Mouse (Mus musculus) c-Kit-positive CD71-negative TER-119-negative erythroid progenitor cells, embryonic 14.5 days (primary cell): ENCODE measurements around the gene Cdca7l.
"Not testable (repeated sequence)": the region's sequence is repeated elsewhere in the genome, so short reads cannot be mapped to it uniquely, and the experiment has no call there.

Source experiments
- DNase-seq: peaks from one replicate; pipeline ENCODE4 v3.0.0-alpha.2; 2013; ENCODE audit warnings: low read depth

The Cdca7l gene

GRCm38 (mm10) chr12:117803989-117804388 lies at the start of gene Cdca7l:
TSS of gene Cdca7l (plus strand) at chr12:117804289.
- not testable (repeated sequence) for DNase-seq

DNA sequence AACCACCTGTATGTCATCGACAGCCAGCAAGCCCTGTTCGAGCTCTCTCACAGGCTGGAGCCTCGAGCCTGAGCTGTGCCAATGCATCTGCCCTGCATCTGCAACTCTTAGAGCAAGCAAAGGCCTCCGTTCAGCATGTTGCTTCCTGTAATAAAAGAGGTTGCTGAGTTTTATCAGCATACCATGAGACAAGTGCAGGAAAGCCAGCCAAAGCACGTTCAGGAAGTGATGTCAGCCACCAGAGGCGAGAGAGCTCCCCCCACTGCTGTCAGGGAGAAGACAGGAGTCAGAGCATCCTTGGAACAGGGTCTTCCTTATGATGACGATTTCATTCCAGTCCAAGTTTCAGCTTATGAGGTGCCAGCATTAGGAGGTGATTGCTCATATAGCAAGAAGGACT lies 48.1 kb upstream of the Cdca7l start:
- DNase-seq: no peak

DNA sequence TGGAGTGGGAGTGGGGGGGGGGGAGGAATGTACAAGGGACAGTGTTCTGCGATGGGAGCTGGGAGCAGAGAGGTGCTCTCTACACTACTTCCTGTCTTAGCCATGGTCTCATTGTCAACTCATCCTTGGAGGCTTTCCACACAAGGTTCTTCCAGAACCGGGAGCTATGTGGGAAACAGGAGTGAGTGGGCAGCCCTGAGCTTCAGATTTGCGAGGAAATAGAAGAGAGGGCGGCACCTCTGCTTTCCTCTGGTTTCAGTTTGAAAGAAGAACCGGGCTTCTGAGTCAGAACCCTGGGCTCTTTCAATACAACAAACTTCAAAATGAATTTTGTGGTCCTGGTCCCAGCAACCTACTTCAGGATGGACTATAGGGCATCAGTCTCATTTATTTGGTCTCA lies 43.7 kb upstream of the Cdca7l start:
- no peak for DNase-seq

DNA sequence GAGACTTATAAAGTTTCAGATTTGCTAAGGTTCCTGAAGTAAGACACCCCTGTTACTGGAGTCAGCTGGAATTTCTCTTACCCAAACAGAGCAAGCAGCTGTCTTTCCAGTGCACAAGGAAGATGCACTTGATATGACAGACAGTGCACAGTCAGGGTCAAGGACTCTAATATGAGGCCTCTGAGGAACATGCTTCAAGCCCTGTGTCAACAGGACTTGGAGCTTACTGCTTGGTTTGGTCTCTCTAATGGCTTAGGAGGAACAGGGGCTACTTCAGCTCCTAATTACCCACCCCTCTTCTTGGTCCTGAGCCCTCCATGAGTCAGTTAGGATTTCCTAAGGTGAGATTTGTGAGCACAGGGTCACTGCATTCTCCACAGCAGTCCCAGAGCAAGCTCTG lies 43.2 kb upstream of the Cdca7l start:
- DNase-seq: no peak

DNA sequence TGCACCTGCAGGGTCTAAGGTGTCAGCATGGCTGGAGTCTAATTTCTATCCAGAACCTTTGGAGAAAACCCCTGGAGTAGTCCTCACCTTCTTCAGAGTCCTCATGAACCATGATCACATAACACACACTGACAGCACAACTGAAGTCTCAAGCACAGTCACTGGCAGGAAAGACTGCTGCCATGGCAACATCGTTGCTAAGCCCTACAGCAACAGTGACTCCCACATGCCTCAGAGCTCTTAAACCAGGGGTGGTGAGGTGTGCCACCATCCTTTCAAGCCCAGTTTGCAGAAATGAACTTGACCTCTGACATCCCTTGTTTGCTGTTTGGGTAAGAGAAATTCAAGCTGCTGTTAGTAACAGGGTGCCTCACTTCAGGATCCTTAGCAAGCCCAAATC lies 42.4 kb upstream of the Cdca7l start:
- DNase-seq: no peak

GRCm38 (mm10) chr12:117763247-117763646 lies 40.8 kb upstream of the Cdca7l start:
- DNase-seq: no peak

DNA sequence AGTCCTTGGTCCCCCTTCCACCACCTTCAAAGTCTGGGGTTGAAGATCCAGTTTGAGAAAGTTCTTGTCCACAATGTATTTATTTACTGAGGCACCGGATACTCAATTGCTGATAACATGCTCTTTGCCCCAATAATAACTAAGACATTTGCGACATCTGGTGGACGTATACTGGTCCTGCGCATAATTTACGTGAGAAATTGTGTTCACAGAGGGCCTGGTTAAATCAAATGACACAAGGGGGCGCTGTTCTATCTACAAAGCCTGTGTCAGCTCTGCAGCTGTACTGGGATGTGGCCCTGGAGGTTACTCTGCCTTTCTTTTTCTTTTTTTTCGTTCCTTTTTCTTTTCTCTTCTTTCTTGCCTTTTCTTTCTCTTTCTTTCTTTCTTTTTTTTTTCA lies 39.2 kb upstream of the Cdca7l start:
- peak; percentile 92 for DNase-seq

DNA sequence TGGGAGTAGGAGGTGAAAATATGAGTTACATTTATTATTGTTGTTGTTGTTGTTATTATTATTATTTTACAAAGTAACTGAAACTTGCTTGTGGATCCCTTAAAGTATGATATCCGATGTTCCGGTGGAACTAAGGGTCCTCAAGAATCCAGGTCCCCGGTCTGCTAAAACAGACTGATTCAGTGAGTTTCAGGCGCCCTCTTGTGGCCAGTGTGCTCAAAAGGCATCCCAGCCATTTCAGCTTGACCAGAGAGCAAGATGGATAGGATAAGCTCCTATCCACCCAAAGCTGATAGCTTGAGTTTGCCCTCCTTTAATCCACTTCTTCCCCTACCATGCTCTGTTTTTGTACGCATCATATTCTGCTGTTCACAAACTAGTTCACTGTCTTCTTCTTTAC lies 35.0 kb upstream of the Cdca7l start:
- DNase-seq: peak; percentile 45

GRCm38 (mm10) chr12:117770211-117770610 lies 33.9 kb upstream of the Cdca7l start:
- no peak for DNase-seq

DNA sequence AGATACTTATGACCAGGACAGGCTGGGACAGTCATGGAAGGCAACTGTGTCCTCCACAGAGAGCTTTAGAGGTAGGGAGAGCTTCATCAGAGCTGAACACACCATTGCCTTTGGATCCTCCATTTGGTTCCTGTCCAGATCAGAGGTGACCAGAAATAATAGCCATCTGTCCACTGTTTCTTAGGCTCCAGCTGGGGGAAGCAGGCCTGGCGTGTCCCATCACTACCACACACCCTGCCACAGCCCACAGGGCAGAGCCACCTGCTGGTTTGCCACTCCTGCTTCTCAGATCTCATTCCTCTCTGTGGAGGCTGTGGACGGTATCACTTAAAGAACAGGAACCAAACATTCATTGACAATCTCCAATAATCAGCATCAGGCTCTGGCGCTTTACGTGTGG lies 32.9 kb upstream of the Cdca7l start:
- DNase-seq: no peak

DNA sequence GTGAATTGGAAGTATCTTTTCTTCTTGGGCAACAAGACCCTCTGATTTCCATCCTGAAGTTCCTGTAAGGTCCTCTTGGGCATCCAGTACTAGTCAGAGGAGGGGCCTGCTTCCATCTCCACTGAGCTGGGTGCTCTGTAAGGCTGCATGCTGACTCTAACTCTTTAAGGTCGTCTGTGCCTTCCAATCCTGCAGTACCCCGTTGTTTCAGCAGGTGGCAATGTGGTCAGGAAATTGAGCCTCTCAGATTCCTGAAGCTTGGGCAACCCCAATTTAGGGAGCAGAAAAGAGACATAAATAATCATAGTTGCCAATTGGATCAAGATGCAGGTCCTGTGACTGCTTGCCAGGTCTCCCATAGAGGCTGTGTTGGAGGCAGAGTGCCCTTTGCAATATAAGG lies 31.5 kb upstream of the Cdca7l start:
- DNase-seq: peak; percentile 43

DNA sequence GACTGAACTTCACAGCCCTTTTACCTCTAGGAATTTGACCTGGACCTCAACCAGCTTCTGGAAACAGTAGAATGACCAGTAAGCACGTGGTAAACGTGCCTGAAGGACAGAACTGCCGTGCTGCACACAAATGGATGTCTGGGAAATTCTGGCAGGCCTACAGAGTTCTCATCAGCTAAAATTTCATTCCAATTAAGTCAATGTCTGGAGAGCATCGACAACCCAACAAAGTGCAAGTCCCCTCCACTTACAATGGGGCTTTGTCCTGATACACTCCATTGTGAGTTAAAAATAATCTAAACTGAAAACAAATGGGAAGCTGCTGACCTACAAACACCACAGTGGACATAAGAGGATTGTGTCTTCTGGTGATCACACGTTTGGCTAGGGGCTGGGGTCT lies 27.2 kb upstream of the Cdca7l start:
- DNase-seq: no peak

- no peak for DNase-seq
Observed at GRCm38 (mm10) chr12:117781360-117781759, 22.7 kb upstream of the Cdca7l start.

DNA sequence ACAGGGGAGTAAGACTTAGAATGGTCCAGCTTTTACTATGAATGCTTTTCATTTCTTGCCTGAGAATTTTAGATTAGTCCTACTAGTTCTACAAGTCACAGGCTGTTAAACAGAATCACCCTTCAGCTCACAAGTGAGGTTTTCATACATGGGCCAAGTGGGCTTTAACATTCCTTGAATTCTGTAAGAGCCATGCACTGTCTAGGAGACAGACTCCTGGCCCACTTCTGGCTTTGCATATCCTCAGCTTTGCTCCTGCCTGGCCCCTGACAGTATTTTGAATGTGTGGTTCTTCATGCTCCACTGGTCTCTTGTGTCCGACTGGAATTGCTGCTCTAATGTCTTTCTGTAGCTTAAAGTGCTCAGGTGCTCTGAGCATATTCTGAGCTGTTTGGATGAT lies 20.7 kb upstream of the Cdca7l start:
- no peak for DNase-seq

DNA sequence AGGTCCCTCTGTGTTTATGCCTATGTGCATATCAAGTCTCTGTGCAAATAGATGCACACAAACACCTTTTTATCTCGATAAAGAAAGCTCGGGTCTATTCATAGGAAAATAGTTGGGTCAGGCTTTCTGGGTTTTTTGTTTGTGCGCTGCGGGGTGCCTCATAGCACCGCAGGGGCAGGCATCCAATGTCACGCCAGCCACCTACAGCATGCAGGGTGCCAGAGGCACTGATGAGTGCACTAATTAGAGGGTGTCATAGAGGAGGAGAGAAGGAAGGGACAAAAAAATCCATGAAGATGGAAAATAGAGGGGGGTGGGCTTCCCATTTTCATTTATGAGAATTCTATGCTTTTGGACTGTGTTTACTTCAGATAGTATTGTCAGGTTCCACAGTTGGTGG lies 17.5 kb upstream of the Cdca7l start:
- no peak for DNase-seq

DNA sequence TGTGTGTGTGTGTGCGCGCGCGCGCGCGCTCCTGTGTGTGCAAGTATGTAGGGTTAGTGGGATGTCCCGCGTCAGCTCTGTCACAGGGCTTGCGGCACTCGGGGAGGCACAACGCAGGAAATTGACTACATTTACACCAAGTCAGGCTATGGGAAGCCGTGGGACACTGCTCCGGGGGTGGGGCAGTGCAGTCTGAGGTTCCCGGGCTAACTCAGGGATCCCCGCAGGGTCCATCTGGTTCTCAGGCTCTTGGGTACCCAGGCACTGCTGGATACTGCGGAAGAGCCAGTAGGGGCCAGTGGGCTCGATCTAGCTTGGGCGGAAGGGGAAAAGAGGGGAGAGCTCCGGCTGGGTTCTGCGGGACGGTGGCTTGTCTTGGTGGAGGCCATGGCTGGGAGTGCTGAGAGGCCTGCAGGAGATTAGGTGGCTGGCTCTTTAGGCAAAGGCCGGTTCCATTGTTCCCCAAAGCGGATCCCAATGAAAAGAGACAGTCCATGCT lies 15.5 kb upstream of the Cdca7l start:
- DNase-seq: no peak

GRCm38 (mm10) chr12:117789017-117789416 lies 15.1 kb upstream of the Cdca7l start:
- DNase-seq: no peak

DNA sequence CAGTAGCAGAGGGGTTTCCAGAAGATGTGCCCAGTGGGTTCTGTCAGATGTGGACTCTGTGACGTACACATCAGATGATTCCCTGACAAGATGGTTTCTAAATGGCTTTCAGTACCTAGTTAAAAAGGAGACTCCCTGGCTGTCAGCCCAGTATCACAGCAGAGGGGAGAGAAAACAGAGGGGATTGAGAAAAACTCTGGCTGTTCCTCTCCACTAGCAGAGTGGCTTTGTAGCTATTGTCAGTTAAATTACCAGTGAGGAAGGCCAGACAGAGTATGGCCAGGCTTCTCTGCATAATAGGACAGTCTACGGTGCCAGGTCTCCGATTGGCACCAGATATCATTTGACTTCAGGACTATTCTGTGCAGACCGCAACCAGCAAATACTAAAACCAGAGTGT lies 8.8 kb upstream of the Cdca7l start:
- DNase-seq: no peak

GRCm38 (mm10) chr12:117805576-117805975 lies 1.5 kb downstream of the Cdca7l start:
- DNase-seq: no peak

DNA sequence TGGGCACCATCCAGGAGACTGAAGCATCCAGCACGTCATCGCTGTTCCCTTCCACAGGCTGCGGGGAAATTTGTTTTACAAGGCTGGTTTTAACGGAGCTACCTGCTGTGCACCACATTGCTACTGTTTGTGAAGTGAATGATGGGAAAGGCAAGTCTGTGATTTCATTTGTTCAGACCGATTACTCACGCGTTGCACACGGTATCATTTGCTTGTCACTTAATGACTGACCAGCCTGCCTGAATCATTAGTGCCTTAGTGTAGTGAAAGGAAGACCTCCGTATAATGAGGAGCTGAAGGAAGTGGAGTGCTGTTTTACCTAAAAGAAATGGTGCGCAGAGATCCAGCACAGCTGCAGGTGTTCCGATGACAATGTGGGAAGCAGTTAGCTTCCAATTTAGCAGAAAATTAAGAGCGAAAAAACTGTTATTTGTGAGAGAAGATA lies 1.9 kb downstream of the Cdca7l start:
- no peak for DNase-seq

DNA sequence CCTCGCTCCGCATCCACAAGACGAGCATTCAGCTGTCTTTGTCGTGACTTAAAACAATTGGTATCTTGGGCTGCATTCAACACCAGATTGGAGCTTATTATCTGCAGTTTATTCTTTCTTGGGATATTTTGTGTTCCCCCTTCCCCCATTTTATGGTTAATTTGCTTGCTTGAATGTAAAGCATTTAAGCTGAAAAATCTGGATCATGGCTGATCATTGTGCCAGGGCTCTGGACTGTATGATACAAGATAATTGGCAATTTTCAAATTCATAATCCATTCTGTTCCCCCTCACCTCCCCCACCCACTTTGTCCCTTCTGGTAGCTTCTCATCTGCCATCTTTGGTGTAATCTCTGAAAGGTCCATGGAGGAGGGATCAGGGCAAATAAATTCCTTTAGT lies 2.4 kb downstream of the Cdca7l start:
- DNase-seq: no peak

DNA sequence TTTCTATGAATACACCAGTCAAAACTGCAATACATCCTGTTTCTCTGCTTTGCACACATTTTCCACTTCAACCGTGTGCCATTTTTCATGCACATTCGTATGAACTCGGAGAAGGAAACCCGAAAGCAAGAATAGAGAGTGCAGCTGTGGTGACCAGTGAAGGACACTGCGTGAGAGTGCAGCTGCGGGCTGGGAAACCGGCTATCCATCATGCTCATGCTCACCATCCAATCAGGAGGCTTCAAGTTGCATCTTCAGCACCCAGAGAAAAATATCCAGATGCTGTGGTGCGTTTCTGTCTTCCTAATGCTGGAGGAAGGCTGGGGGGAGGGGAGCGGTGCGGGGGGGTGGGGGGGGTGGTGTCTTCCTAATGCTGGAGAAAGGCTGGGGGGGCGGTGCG lies 3.5 kb downstream of the Cdca7l start:
- DNase-seq: no peak

GRCm38 (mm10) chr12:117808355-117809326 lies 4.6 kb downstream of the Cdca7l start:
- no peak for DNase-seq
